Mouse (Mus musculus) liver, postnatal 0 days (tissue): ENCODE measurements at regions not wholly inside any gene's neighbourhood (a gene's known extent, or its start where the extent isn't known, plus 50 kb on each side); places are given as distances from the start of the nearest gene placed in this dataset.

Experiments
- ATAC-seq: fragments of 200-750 bp; cut with Nextera tagmentation; 2 replicates; pipeline ENCODE4 v1.8.0; 2017; ENCODE audit warnings: mild to moderate bottlenecking, moderate library complexity
- DNase-seq: peaks from one replicate; pipeline ENCODE4 v3.0.0-alpha.2; 2016
- H3K27ac ChIP-seq: fragments of 300-500 bp; sonication (generic); 2 replicates; pipeline ENCODE4 v1.5.1; 2014; ENCODE audit warnings: antibody characterized with exemption, moderate library complexity, mild to moderate bottlenecking, low read depth
- H3K27me3 ChIP-seq: fragments of 300-500 bp; sonication (generic); 2 replicates; pipeline ENCODE4 v1.6.1; 2014; ENCODE audit warnings: low read length, control low read depth, mixed read lengths; ENCODE audit not compliant: insufficient read depth
- H3K36me3 ChIP-seq: fragments of 300-500 bp; sonication (generic); replicated peaks from 2 replicates; pipeline ENCODE4 v1.6.1; 2014; ENCODE audit warnings: mild to moderate bottlenecking, control low read depth, low read length, moderate library complexity, mixed read lengths; ENCODE audit not compliant: insufficient read depth
- H3K4me1 ChIP-seq: fragments of 300-500 bp; sonication (generic); 2 replicates; pipeline ENCODE4 v1.6.1; 2014; ENCODE audit warnings: antibody characterized with exemption, mild to moderate bottlenecking, control low read depth; ENCODE audit not compliant: insufficient read depth
- H3K4me2 ChIP-seq: fragments of 300-500 bp; sonication (generic); 2 replicates; pipeline ENCODE4 v1.6.1; 2014; ENCODE audit warnings: low read depth, mild to moderate bottlenecking, low read length, moderate library complexity, mixed read lengths
- H3K4me3 ChIP-seq: fragments of 300-500 bp; sonication (generic); 2 replicates; pipeline ENCODE4 v1.5.1; 2014; ENCODE audit warnings: low read depth, low read length
- H3K9ac ChIP-seq: fragments of 300-500 bp; sonication (generic); replicated peaks from 2 replicates; pipeline ENCODE4 v1.6.1; 2014; ENCODE audit warnings: mild to moderate bottlenecking, moderate library complexity
- H3K9me3 ChIP-seq: fragments of 300-500 bp; sonication (generic); 2 replicates; pipeline ENCODE4 v1.6.1; 2016; ENCODE audit warnings: mild to moderate bottlenecking, control low read depth, low read length, mixed read lengths
- CTCF ChIP-seq: sonication (generic); IDR thresholded peaks from 2 replicates; pipeline ENCODE4 v1.5.1; 2016; ENCODE audit warnings: antibody characterized with exemption, low read depth
- EP300 ChIP-seq: IDR thresholded peaks from 2 replicates; pipeline ENCODE4 v1.6.1; 2016; ENCODE audit warnings: antibody characterized with exemption, low read depth, mild to moderate bottlenecking
- WGBS: fragments of 180-500 bp; shearing (Covaris S2); extraction: QIAGEN DNeasy Blood & Tissue Kit; methylation state at CpG from one replicate; pipeline ENCODE4 v1.1.7; 2014; ENCODE audit not compliant: insufficient replicate concordance; 5-methylcytosine and 5-hydroxymethylcytosine counted together

DNA sequence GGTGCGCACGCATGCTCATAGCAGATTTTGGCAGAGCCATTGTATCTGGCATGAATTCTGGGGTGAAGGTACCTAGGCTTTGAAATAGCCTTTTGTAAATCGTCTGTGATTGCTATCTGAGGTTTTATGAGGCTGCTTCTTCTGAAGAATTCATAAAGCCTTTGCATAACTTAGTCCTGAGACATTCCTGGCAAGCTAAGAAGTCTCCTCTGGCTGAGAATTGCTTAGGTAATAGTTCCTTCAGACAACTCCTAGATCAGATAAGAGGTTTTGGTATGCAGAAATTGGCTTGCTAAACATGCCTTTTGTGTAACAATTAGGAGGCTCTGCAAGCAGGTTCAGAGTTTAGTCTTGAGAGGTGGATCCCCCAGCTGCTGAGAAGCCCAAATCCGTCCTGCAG, 82.7 kb downstream of the Pmp22 start:
- H3K27ac ChIP-seq = no peak overlapping the region
- H3K4me3 ChIP-seq = no peak overlapping the region
- H3K27me3 ChIP-seq = no peaks in the 10 kb centered on the region
- H3K9ac ChIP-seq = no peak overlapping the region
- no peaks in the 10 kb centered on the region for H3K4me1 ChIP-seq
- no peaks in the 10 kb centered on the region for H3K36me3 ChIP-seq
- TF ChIP-seq EP300 (no peak), CTCF (no peak)
- ATAC-seq (no peak), DNase-seq (no peak)
- H3K9me3 ChIP-seq = peaks cover 3% of the 10 kb centered on the region; the same call in 1 of the 2 replicates
- 65% methylated on average over 4 of the region's 4 CpGs for WGBS
- no peak overlapping the region for H3K4me2 ChIP-seq

GRCm38 (mm10) chr11:63213043-63213442, 84.3 kb downstream of the Pmp22 start:
- WGBS = 13% methylated on average over 6 of the region's 6 CpGs
- H3K4me1 ChIP-seq = no peaks in the 10 kb centered on the region
- DNase-seq (peak; percentile 77), ATAC-seq (no peak)
- peak; percentile 91 for TF ChIP-seq CTCF
- TF ChIP-seq EP300 = no peak
- H3K9me3 ChIP-seq = peaks cover 3% of the 10 kb centered on the region; the same call in 1 of the 2 replicates
- H3K36me3 ChIP-seq = no peaks in the 10 kb centered on the region
- no peak overlapping the region for H3K4me2 ChIP-seq
- H3K9ac ChIP-seq = no peak overlapping the region
- no peak overlapping the region for H3K4me3 ChIP-seq
- no peak overlapping the region for H3K27ac ChIP-seq
- H3K27me3 ChIP-seq = no peaks in the 10 kb centered on the region

- no peak overlapping the region for H3K4me2 ChIP-seq
- 56% methylated on average over 19 of the region's 19 CpGs for WGBS
- ATAC-seq = no peak
These were observed 85.2 kb downstream of the Pmp22 start for GRCm38 (mm10) chr11:63213901-63214425.

DNA sequence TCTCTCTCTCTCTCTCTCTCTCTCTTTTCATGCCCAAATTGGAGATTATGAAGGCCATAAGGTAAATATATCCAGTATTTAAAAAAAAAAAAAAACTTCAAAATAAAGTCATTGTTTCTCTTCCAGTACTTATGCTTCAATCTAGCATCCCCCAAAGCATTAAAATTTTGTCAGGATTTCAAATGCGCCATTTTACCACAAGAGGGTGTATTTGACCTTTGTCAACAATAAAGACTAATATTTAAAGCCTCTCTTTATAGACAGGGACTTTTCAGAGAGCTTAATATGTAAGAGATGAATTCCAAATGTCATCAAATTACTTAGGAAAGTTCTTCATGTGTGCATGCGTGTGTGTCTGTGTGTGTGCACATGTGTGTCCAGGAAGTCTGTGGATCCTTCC, 87.2 kb downstream of the Pmp22 start:
- H3K4me2 ChIP-seq = no peak overlapping the region
- no peak for DNase-seq
- H3K27me3 ChIP-seq = no peaks in the 10 kb centered on the region
- H3K9me3 ChIP-seq = peaks cover 3% of the 10 kb centered on the region; the same call in 1 of the 2 replicates
- H3K9ac ChIP-seq = no peak overlapping the region
- H3K36me3 ChIP-seq = no peaks in the 10 kb centered on the region
- TF ChIP-seq EP300 = no peak
- no peak for TF ChIP-seq CTCF
- H3K27ac ChIP-seq = no peak overlapping the region
- no peaks in the 10 kb centered on the region for H3K4me1 ChIP-seq
- ATAC-seq = no peak
- no peak overlapping the region for H3K4me3 ChIP-seq
- 75% methylated on average over 2 of the region's 2 CpGs for WGBS

More at GRCm38 (mm10) chr11:63213901-63214425, 85.2 kb downstream of the Pmp22 start:
- Histone ChIP-seq H3K36me3 (no peaks in the 10 kb centered on the region), H3K4me1 (no peaks in the 10 kb centered on the region), H3K27me3 (no peaks in the 10 kb centered on the region), H3K9ac (no peak overlapping the region), H3K27ac (no peak overlapping the region), H3K9me3 (peaks cover 3% of the 10 kb centered on the region; the same call in 1 of the 2 replicates), H3K4me3 (no peak overlapping the region)
- DNase-seq = no peak
- no peak for TF ChIP-seq CTCF

DNA sequence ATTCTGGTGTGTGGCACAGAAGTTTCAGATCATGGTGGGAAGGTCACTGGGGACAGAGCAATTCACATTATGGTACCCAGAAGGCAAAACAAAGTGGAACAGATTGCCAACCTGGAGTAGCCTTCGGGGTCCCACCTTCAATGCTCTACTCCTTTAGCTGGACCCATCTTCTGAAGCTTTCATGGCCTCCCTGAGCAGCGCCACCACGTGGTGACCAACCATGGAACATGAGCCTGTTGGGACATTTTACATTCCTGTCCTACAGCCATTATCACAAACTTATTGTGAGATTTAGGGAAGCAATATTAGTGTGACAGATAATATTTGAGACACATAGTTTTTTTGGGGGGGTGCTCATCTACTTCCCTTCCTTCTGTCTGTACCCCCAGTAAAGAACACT, 88.3 kb downstream of the Pmp22 start:
- Histone ChIP-seq H3K4me1 (no peaks in the 10 kb centered on the region), H3K4me2 (no peak overlapping the region), H3K27ac (no peak overlapping the region), H3K4me3 (no peak overlapping the region), H3K9me3 (peaks cover 3% of the 10 kb centered on the region; the same call in 1 of the 2 replicates), H3K27me3 (no peaks in the 10 kb centered on the region), H3K36me3 (no peaks in the 10 kb centered on the region), H3K9ac (no peak overlapping the region)
- DNase-seq (no peak), ATAC-seq (no peak)
- no peak for TF ChIP-seq EP300
- 0 out of 2 replicates have a peak, but pooled peaks have one; percentile 15 for TF ChIP-seq CTCF
- 41% methylated on average over 3 of the region's 3 CpGs for WGBS

GRCm38 (mm10) chr11:63226471-63226870, 97.7 kb downstream of the Pmp22 start:
- TF ChIP-seq EP300 (no peak), CTCF (no peak)
- 76% methylated on average over 3 of the region's 3 CpGs for WGBS
- ATAC-seq = no peak

GRCm38 (mm10) chr11:63230786-63231185, 102.0 kb downstream of the Pmp22 start:
- DNase-seq (no peak), ATAC-seq (no peak)
- 61% methylated on average over 6 of the region's 6 CpGs for WGBS
- H3K4me1 ChIP-seq = no peaks in the 10 kb centered on the region
- no peak overlapping the region for H3K4me3 ChIP-seq
- no peak for TF ChIP-seq CTCF
- TF ChIP-seq EP300 = no peak
- H3K36me3 ChIP-seq = no peaks in the 10 kb centered on the region
- H3K27ac ChIP-seq = no peak overlapping the region
- H3K4me2 ChIP-seq = no peak overlapping the region
- no peaks in the 10 kb centered on the region for H3K9me3 ChIP-seq
- no peaks in the 10 kb centered on the region for H3K27me3 ChIP-seq
- H3K9ac ChIP-seq = no peak overlapping the region

More at GRCm38 (mm10) chr11:63226471-63226870, 97.7 kb downstream of the Pmp22 start:
- H3K36me3 ChIP-seq = no peaks in the 10 kb centered on the region
- H3K9ac ChIP-seq = no peak overlapping the region
- no peak overlapping the region for H3K27ac ChIP-seq
- H3K9me3 ChIP-seq = no peaks in the 10 kb centered on the region
- H3K4me2 ChIP-seq = no peak overlapping the region
- H3K27me3 ChIP-seq = no peaks in the 10 kb centered on the region
- no peaks in the 10 kb centered on the region for H3K4me1 ChIP-seq
- DNase-seq = no peak
- H3K4me3 ChIP-seq = no peak overlapping the region
